Mouse (Mus musculus): ENCODE measurements around the gene Trpm8.

Gene Trpm8

DNA sequence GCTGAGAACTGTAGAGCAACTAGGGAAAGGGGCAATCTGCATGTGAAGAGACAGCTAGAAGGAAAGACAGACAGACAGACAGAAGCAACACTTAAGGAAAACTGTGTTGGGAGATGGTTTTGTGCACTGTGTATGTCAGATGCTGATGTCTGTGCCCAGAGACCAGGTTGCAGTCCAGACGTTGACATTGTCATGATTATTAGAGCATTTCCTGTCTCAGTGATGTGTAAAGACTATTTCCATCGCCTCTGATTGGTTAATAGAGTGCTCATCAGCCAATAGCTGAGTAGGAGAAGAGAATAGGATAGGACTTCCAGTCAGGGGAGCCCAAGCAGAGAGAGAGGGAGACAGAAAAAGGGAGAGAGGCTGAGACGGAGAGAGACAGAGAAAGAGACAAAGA, 155.1 kb downstream of the Trpm8 start:
- no peak for DNase-seq (ENCODE audit: low spot score)

DNA sequence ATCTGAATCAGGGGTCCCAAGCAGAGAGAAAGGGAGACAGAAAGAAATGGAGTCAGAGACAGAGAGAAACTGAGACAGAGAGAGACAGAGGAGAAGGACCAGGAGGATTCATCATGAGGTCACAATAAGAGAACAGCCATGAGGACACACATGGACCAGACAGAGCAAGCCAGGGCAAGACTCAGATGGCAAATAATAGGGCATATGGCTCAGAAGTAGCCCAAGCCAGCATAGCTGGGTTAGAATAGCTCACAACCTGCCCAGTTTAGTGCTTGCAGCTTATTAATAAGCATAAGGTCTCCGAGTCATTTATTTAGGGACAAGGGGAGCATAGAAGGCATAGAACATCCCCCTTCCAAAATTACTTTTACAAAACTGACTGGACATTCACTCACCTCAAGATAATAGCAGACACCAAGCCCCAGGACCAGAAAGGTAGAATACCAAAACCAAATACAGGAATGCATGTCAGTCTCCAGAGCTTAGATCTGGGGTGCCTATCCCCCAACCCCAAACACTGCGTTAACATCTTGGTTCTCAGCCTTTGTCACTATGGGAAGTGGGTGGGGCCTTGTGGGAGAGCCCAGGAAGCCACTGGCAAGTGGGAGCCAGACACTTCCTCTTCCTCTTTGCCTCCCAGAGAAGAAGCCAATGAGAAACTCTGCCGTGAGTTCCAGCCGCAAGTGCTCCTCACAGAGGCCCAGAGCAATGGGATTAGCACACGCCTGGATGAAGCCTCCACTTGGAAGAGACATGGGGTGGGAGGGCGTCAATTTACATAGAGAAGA, 155.8 kb downstream of the Trpm8 start:
- DNase-seq (ENCODE audit: low spot score), result no peak

DNA sequence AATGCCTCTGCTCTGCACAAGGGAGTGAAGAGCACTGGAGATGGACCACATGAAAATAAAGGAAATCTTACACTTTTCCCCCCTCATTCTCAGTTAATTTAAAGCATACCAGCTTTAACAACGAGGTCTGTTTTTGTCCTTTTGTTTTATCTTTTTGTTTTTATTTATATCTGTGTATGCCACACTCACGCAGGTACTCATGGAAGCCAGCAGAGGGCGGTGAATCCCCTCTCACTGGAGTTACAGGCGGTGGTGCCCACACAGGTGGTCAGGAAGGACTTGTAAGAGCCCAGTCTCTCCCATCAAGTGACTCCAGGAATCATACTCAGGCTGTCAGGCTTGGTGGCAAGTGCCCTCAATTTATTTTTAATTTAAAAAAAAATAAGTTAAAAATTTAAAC, 156.6 kb downstream of the Trpm8 start:
- DNase-seq (ENCODE audit: low spot score), result no peak

- peak; percentile 87 for DNase-seq (ENCODE audit: low spot score)
Measured at GRCm38 (mm10) chr1:88437206-88438126, 160.0 kb downstream of the Trpm8 start.
